Mouse (Mus musculus): ENCODE measurements around the gene Rplp0.

DNA sequence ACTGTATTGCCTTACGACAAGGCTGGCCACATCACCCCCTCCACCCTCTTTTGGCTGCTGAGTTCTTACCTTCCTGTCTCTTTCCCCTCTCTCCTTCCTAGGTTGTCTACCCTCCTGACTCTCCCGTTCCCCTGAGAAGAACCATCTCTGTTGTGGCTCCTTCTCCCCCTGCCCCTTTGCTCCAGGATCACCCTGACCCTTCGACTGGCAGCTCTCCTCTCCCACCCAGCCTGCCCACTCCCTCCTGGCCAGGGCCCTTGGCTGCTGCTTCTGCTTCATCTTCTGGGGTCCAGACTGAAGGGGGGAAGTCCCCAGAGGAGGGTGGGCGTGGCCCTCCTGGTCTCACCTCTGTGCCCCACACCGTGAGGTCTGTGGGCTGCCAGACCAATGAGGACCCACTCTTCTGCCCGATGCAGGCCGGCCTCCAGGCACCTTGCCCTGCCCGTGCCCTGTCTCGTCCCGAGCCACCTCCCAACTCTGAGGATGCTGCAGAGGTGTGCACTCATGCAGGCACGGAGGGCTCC, 8.7 kb upstream of the Rplp0 start:
- no peak for TF ChIP-seq CHD2 (IDR thresholded peaks at IDR 0.05; ENCODE audit: low read depth, low read length)
- no peak for TF ChIP-seq MAFK (IDR thresholded peaks at IDR 0.05; ENCODE audit: insufficient read depth, low read depth, low read length)
- TF ChIP-seq ZC3H11A (IDR thresholded peaks at IDR 0.05; ENCODE audit: borderline replicate concordance, low read depth, low read length), result no peak
